Mouse (Mus musculus): ENCODE measurements around the gene Syt2. TPM values are rescaled to one million over a fixed set of nuclear protein-coding genes. Genes with fewer than 3 reads are reported as not detected.
A peak's percentile ranks its signal among the peaks of the same experiment; 100 is the strongest.

Syt2 gene
- polyA plus RNA-seq, 1 experiment from 2014 or later: 0.34 TPM

GRCm38 (mm10) chr1:134747236-134748174 lies 101.0 kb downstream of the Syt2 start:
- H3K36me3 ChIP-seq: no peaks in the 10 kb centered on the region
- 18% methylated on average over 23 of the region's 23 CpGs for WGBS
- no peak for ATAC-seq (ENCODE audit: insufficient number of reproducible peaks, insufficient read depth, low FRiP score, low TSS enrichment, low read depth)
- H3K4me2 ChIP-seq: peak overlapping the region; percentile 26
- H3K4me3 ChIP-seq (replicated peaks): no peak overlapping the region
- no peaks in the 10 kb centered on the region for H3K9me3 ChIP-seq
- no peak overlapping the region for H3K27ac ChIP-seq
- H3K27me3 ChIP-seq: peaks cover 16% of the 10 kb centered on the region; the same call in 1 of the 2 replicates
- H3K9ac ChIP-seq (replicated peaks): no peak overlapping the region
- H3K4me1 ChIP-seq (replicated peaks): peaks cover 13% of the 10 kb centered on the region; the same call in 1 of the 2 replicates

GRCm38 (mm10) chr1:134749889-134750288 lies 103.4 kb downstream of the Syt2 start:
- WGBS: 79% methylated on average over 7 of the region's 7 CpGs
- Histone ChIP-seq H3K9me3 (no peaks in the 10 kb centered on the region), H3K27me3 (peaks cover 16% of the 10 kb centered on the region; the same call in 1 of the 2 replicates), H3K36me3 (no peaks in the 10 kb centered on the region), H3K27ac (no peak overlapping the region), H3K9ac (replicated peaks) (no peak overlapping the region), H3K4me3 (replicated peaks) (no peak overlapping the region), H3K4me1 (replicated peaks) (peaks cover 25% of the 10 kb centered on the region), H3K4me2 (no peak overlapping the region)
- no peak for ATAC-seq (ENCODE audit: insufficient number of reproducible peaks, insufficient read depth, low FRiP score, low TSS enrichment, low read depth)

- Histone ChIP-seq H3K36me3 (no peaks in the 10 kb centered on the region), H3K27ac (no peak overlapping the region), H3K9me3 (no peaks in the 10 kb centered on the region), H3K4me2 (no peak overlapping the region), H3K27me3 (peaks cover 13% of the 10 kb centered on the region; the same call in 1 of the 2 replicates), H3K4me3 (replicated peaks) (no peak overlapping the region), H3K9ac (replicated peaks) (no peak overlapping the region), H3K4me1 (replicated peaks) (peaks cover 22% of the 10 kb centered on the region)
- no peak for ATAC-seq (ENCODE audit: insufficient number of reproducible peaks, insufficient read depth, low FRiP score, low TSS enrichment, low read depth)
- whole genome bisulfite sequencing: 77% methylated on average over 5 of the region's 5 CpGs
These were observed 106.0 kb downstream of the Syt2 start for GRCm38 (mm10) chr1:134752447-134752846.

GRCm38 (mm10) chr1:134753751-134754630 lies 107.5 kb downstream of the Syt2 start:
- Histone ChIP-seq H3K9me3 (no peaks in the 10 kb centered on the region), H3K4me1 (replicated peaks) (peaks cover 19% of the 10 kb centered on the region), H3K4me3 (replicated peaks) (no peak overlapping the region), H3K4me2 (no peak overlapping the region), H3K9ac (replicated peaks) (no peak overlapping the region), H3K27ac (0 out of 2 replicates have a peak overlapping the region, but pooled peaks have one; percentile 13), H3K27me3 (no peaks in the 10 kb centered on the region), H3K36me3 (peaks cover 2% of the 10 kb centered on the region; the same call in 1 of the 2 replicates)
- WGBS: 70% methylated on average over 13 of the region's 13 CpGs
- ATAC-seq (ENCODE audit: insufficient number of reproducible peaks, insufficient read depth, low FRiP score, low TSS enrichment, low read depth): no peak

GRCm38 (mm10) chr1:134754818-134755217 lies 108.3 kb downstream of the Syt2 start:
- Histone ChIP-seq H3K9me3 (no peaks in the 10 kb centered on the region), H3K4me1 (replicated peaks) (peaks cover 19% of the 10 kb centered on the region), H3K4me3 (replicated peaks) (no peak overlapping the region), H3K36me3 (peaks cover 7% of the 10 kb centered on the region; the same call in 1 of the 2 replicates), H3K27ac (no peak overlapping the region), H3K9ac (replicated peaks) (no peak overlapping the region; the same call in 1 of the 2 replicates), H3K4me2 (no peak overlapping the region), H3K27me3 (no peaks in the 10 kb centered on the region)
- ATAC-seq (ENCODE audit: insufficient number of reproducible peaks, insufficient read depth, low FRiP score, low TSS enrichment, low read depth): no peak
- WGBS: 80% methylated on average over 10 of the region's 10 CpGs

GRCm38 (mm10) chr1:134755548-134756189 lies 109.2 kb downstream of the Syt2 start:
- no peak overlapping the region for H3K27ac ChIP-seq
- peaks cover 10% of the 10 kb centered on the region; the same call in 1 of the 2 replicates for H3K36me3 ChIP-seq
- no peak overlapping the region for H3K4me2 ChIP-seq
- no peak overlapping the region for H3K4me3 ChIP-seq (replicated peaks)
- no peaks in the 10 kb centered on the region for H3K27me3 ChIP-seq
- no peak overlapping the region for H3K9ac ChIP-seq (replicated peaks)
- H3K4me1 ChIP-seq (replicated peaks): peaks cover 19% of the 10 kb centered on the region
- ATAC-seq (ENCODE audit: insufficient number of reproducible peaks, insufficient read depth, low FRiP score, low TSS enrichment, low read depth): no peak
- no peaks in the 10 kb centered on the region for H3K9me3 ChIP-seq
- WGBS: 68% methylated on average over 13 of the region's 13 CpGs

- no peak for ATAC-seq (ENCODE audit: insufficient number of reproducible peaks, insufficient read depth, low FRiP score, low TSS enrichment, low read depth)
- no peak overlapping the region for H3K4me3 ChIP-seq (replicated peaks)
- no peaks in the 10 kb centered on the region for H3K9me3 ChIP-seq
- WGBS: 74% methylated on average over 10 of the region's 10 CpGs
- peaks cover 19% of the 10 kb centered on the region for H3K4me1 ChIP-seq (replicated peaks)
- H3K27me3 ChIP-seq: no peaks in the 10 kb centered on the region
- no peak overlapping the region for H3K27ac ChIP-seq
- peaks cover 10% of the 10 kb centered on the region; the same call in 1 of the 2 replicates for H3K36me3 ChIP-seq
- H3K4me2 ChIP-seq: no peak overlapping the region
- no peak overlapping the region for H3K9ac ChIP-seq (replicated peaks)
These were observed 109.9 kb downstream of the Syt2 start for GRCm38 (mm10) chr1:134756190-134756873.

GRCm38 (mm10) chr1:134757230-134757629 lies 110.8 kb downstream of the Syt2 start:
- Histone ChIP-seq H3K27ac (no peak overlapping the region), H3K9ac (replicated peaks) (no peak overlapping the region), H3K36me3 (peaks cover 10% of the 10 kb centered on the region; the same call in 1 of the 2 replicates), H3K4me1 (replicated peaks) (peaks cover 13% of the 10 kb centered on the region), H3K9me3 (no peaks in the 10 kb centered on the region), H3K4me3 (replicated peaks) (no peak overlapping the region), H3K27me3 (no peaks in the 10 kb centered on the region), H3K4me2 (no peak overlapping the region)
- 92% methylated on average over 3 of the region's 3 CpGs for WGBS
- ATAC-seq (ENCODE audit: insufficient number of reproducible peaks, insufficient read depth, low FRiP score, low TSS enrichment, low read depth): no peak

- 89% methylated on average over 6 of the region's 6 CpGs for WGBS
- H3K9me3 ChIP-seq: no peaks in the 10 kb centered on the region
- H3K9ac ChIP-seq (replicated peaks): no peak overlapping the region
- H3K4me1 ChIP-seq (replicated peaks): peaks cover 6% of the 10 kb centered on the region
- no peak overlapping the region for H3K4me2 ChIP-seq
- no peak for ATAC-seq (ENCODE audit: insufficient number of reproducible peaks, insufficient read depth, low FRiP score, low TSS enrichment, low read depth)
- no peak overlapping the region for H3K27ac ChIP-seq
- H3K27me3 ChIP-seq: no peaks in the 10 kb centered on the region
- H3K36me3 ChIP-seq: peaks cover 10% of the 10 kb centered on the region; the same call in 1 of the 2 replicates
- no peak overlapping the region for H3K4me3 ChIP-seq (replicated peaks)
These were observed 112.7 kb downstream of the Syt2 start for GRCm38 (mm10) chr1:134759133-134759532.

- 76% methylated on average over 5 of the region's 5 CpGs for WGBS
- Histone ChIP-seq H3K36me3 (peaks cover 10% of the 10 kb centered on the region; the same call in 1 of the 2 replicates), H3K4me2 (no peak overlapping the region), H3K27ac (no peak overlapping the region), H3K27me3 (no peaks in the 10 kb centered on the region), H3K4me3 (replicated peaks) (no peak overlapping the region), H3K4me1 (replicated peaks) (no peaks in the 10 kb centered on the region), H3K9ac (replicated peaks) (no peak overlapping the region), H3K9me3 (no peaks in the 10 kb centered on the region)
- no peak for ATAC-seq (ENCODE audit: insufficient number of reproducible peaks, insufficient read depth, low FRiP score, low TSS enrichment, low read depth)
These were observed 114.2 kb downstream of the Syt2 start for GRCm38 (mm10) chr1:134760642-134761041.
